Mouse (Mus musculus): Measurements from ENCODE around the gene Hnrnpab. TPM values are rescaled to one million over a fixed set of nuclear protein-coding genes. Genes with fewer than 3 reads are reported as not detected.
"Not testable (repeated sequence)": the region's sequence is repeated elsewhere in the genome, so short reads cannot be mapped to it uniquely, and the experiment has no call there.

Gene Hnrnpab
- polyA plus RNA-seq, 1 experiment from 2014 or later = 349 TPM

GRCm38 (mm10) chr11:51615601-51616000 is 9.0 kb upstream of the Hnrnpab start:
- Histone ChIP-seq H3K4me1 (replicated peaks; ENCODE audit: control insufficient read depth, insufficient read depth, low read length) (peaks cover 17% of the 10 kb centered on the region), H3K9me3 (ENCODE audit: control insufficient read depth, low read length) (no peaks in the 10 kb centered on the region), H3K27me3 (ENCODE audit: control insufficient read depth, insufficient read depth, low read depth, low read length) (no peaks in the 10 kb centered on the region), H3K9ac (ENCODE audit: low read length) (peak overlapping the region; percentile 82), H3K4me2 (ENCODE audit: low read depth, low read length) (peak overlapping the region; percentile 89), H3K4me3 (ENCODE audit: low read length) (peak overlapping the region; percentile 55), H3K27ac (ENCODE audit: low read length) (peak overlapping the region; percentile 99), H3K36me3 (ENCODE audit: control insufficient read depth, insufficient read depth, low read length) (no peaks in the 10 kb centered on the region)
- ATAC-seq (ENCODE audit: low read depth) = peak; percentile 75
- 2% methylated on average over 14 of the region's 14 CpGs for WGBS

DNA sequence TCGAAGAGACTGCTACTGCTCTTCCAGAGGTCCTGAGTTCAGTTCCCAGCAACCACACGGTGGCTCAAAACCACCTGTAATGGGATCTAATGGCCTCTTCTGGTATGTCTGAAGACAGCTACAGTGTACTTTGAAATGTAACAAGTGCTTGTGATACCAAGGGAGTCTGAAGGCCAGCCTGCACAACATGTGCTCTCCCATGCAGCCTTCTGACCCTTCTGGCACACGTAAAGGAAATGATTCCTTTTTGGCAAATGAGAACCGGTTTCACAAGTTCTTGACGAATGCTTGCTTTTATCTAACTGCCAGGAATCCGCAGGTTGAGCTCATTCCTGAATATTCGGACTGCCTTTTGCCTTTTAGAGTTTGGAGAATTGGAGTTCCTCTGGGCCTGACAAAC is 8.5 kb upstream of the Hnrnpab start:
- Histone ChIP-seq H3K36me3 (ENCODE audit: control insufficient read depth, insufficient read depth, low read length) (no peaks in the 10 kb centered on the region), H3K9me3 (ENCODE audit: control insufficient read depth, low read length) (no peaks in the 10 kb centered on the region), H3K27ac (ENCODE audit: low read length) (peak overlapping the region; percentile 99), H3K4me2 (ENCODE audit: low read depth, low read length) (peak overlapping the region; percentile 89), H3K4me3 (ENCODE audit: low read length) (peak overlapping the region; percentile 55), H3K27me3 (ENCODE audit: control insufficient read depth, insufficient read depth, low read depth, low read length) (no peaks in the 10 kb centered on the region), H3K9ac (ENCODE audit: low read length) (peak overlapping the region; percentile 82), H3K4me1 (replicated peaks; ENCODE audit: control insufficient read depth, insufficient read depth, low read length) (peaks cover 13% of the 10 kb centered on the region)
- WGBS = 18% methylated on average over 7 of the region's 7 CpGs
- ATAC-seq (ENCODE audit: low read depth) = peak; percentile 32; the same call in 1 of the 2 replicates

DNA sequence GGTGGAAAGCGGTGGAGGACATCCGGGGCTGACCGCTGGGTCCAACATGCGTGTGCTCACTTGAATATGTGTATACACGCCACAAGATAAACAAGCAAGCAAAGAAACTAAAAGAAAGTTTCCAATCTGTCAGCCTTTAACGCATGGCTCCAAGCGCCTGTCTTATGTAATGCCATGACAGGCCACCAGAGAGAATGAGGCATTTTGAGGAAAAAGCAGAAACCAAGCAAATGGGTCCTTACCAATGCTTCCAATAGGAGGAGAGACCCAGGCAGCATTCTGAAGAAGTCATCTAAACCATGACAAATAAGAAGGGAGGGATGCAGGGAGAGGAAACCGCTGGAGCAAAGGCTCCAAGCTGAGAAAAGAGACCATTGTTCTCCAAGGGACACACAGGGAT is 7.6 kb upstream of the Hnrnpab start:
- Histone ChIP-seq H3K4me3 (ENCODE audit: low read length) (no peak overlapping the region), H3K36me3 (ENCODE audit: control insufficient read depth, insufficient read depth, low read length) (no peaks in the 10 kb centered on the region), H3K9me3 (ENCODE audit: control insufficient read depth, low read length) (no peaks in the 10 kb centered on the region), H3K27me3 (ENCODE audit: control insufficient read depth, insufficient read depth, low read depth, low read length) (no peaks in the 10 kb centered on the region), H3K4me1 (replicated peaks; ENCODE audit: control insufficient read depth, insufficient read depth, low read length) (peaks cover 13% of the 10 kb centered on the region), H3K9ac (ENCODE audit: low read length) (no peak overlapping the region), H3K27ac (ENCODE audit: low read length) (peak overlapping the region; percentile 99), H3K4me2 (ENCODE audit: low read depth, low read length) (no peak overlapping the region)
- 69% methylated on average over 8 of the region's 8 CpGs for WGBS
- ATAC-seq (ENCODE audit: low read depth) = no peak

GRCm38 (mm10) chr11:51609940-51610339 is 3.3 kb upstream of the Hnrnpab start:
- WGBS = 83% methylated on average over 5 of the region's 5 CpGs
- not testable (repeated sequence) for H3K9ac ChIP-seq (ENCODE audit: low read length); H3K9me3 ChIP-seq (ENCODE audit: control insufficient read depth, low read length); H3K36me3 ChIP-seq (ENCODE audit: control insufficient read depth, insufficient read depth, low read length); H3K27me3 ChIP-seq (ENCODE audit: control insufficient read depth, insufficient read depth, low read depth, low read length); ATAC-seq (ENCODE audit: low read depth); H3K4me2 ChIP-seq (ENCODE audit: low read depth, low read length); H3K4me3 ChIP-seq (ENCODE audit: low read length); H3K27ac ChIP-seq (ENCODE audit: low read length)
- peaks cover 16% of the 10 kb centered on the region for H3K4me1 ChIP-seq (replicated peaks; ENCODE audit: control insufficient read depth, insufficient read depth, low read length)

DNA sequence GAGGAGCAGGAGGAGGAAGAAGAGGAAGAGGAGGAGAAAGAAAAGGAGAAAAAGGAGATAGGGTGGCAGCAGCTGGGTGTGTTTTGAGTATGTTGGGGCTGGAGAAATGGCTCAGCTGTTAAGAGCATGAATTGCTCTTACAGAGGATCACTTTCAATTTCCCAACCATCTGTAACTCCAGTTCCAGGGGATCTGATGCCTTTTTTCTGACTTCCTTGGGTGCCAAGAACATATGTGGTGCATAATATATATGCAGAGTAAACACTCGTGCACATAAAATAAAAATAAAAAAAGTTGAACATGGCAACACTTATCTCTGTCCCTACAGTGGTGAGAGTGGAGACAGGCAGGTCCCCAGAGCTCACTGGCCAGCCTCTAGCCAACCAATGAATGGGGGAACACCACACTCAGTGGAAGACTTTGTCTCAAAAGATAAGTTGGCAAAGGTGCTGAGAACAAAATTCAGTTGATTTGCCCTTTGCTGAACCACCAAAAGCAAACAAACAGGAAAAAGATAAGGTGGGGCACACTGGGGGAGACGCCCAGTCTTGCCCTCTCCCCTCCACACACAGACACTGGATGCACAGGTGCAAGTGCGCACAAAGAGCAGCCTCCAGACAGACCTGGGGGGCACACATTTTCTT is 2.7 kb upstream of the Hnrnpab start:
- Histone ChIP-seq H3K36me3 (ENCODE audit: control insufficient read depth, insufficient read depth, low read length) (peaks cover 9% of the 10 kb centered on the region), H3K27ac (ENCODE audit: low read length) (no peak overlapping the region), H3K9ac (ENCODE audit: low read length) (no peak overlapping the region), H3K4me3 (ENCODE audit: low read length) (no peak overlapping the region), H3K4me2 (ENCODE audit: low read depth, low read length) (no peak overlapping the region), H3K4me1 (replicated peaks; ENCODE audit: control insufficient read depth, insufficient read depth, low read length) (peaks cover 17% of the 10 kb centered on the region), H3K27me3 (ENCODE audit: control insufficient read depth, insufficient read depth, low read depth, low read length) (no peaks in the 10 kb centered on the region), H3K9me3 (ENCODE audit: control insufficient read depth, low read length) (no peaks in the 10 kb centered on the region)
- 59% methylated on average over 3 of the region's 3 CpGs for WGBS
- ATAC-seq (ENCODE audit: low read depth) = no peak

- H3K4me1 ChIP-seq (replicated peaks; ENCODE audit: control insufficient read depth, insufficient read depth, low read length) = peaks cover 24% of the 10 kb centered on the region
- H3K9ac ChIP-seq (ENCODE audit: low read length) = peak overlapping the region; percentile 93
- H3K27me3 ChIP-seq (ENCODE audit: control insufficient read depth, insufficient read depth, low read depth, low read length) = no peaks in the 10 kb centered on the region
- peak overlapping the region; percentile 77 for H3K4me2 ChIP-seq (ENCODE audit: low read depth, low read length)
- no peaks in the 10 kb centered on the region for H3K9me3 ChIP-seq (ENCODE audit: control insufficient read depth, low read length)
- H3K27ac ChIP-seq (ENCODE audit: low read length) = peak overlapping the region; percentile 90
- ATAC-seq (ENCODE audit: low read depth) = peak; percentile 51
- H3K36me3 ChIP-seq (ENCODE audit: control insufficient read depth, insufficient read depth, low read length) = peaks cover 30% of the 10 kb centered on the region
- H3K4me3 ChIP-seq (ENCODE audit: low read length) = peak overlapping the region; percentile 76
- WGBS = 4% methylated on average over 15 of the region's 15 CpGs
Measured at GRCm38 (mm10) chr11:51607096-51607738, 570 bp upstream of the Hnrnpab start.

GRCm38 (mm10) chr11:51605602-51606446 is 823 bp downstream of the Hnrnpab start:
- Histone ChIP-seq H3K4me1 (replicated peaks; ENCODE audit: control insufficient read depth, insufficient read depth, low read length) (peaks cover 24% of the 10 kb centered on the region), H3K36me3 (ENCODE audit: control insufficient read depth, insufficient read depth, low read length) (peaks cover 43% of the 10 kb centered on the region), H3K27me3 (ENCODE audit: control insufficient read depth, insufficient read depth, low read depth, low read length) (no peaks in the 10 kb centered on the region), H3K9me3 (ENCODE audit: control insufficient read depth, low read length) (no peaks in the 10 kb centered on the region), H3K4me3 (ENCODE audit: low read length) (peak overlapping the region; percentile 76), H3K27ac (ENCODE audit: low read length) (peak overlapping the region; percentile 97), H3K4me2 (ENCODE audit: low read depth, low read length) (peak overlapping the region; percentile 84), H3K9ac (ENCODE audit: low read length) (peak overlapping the region; percentile 90)
- ATAC-seq (ENCODE audit: low read depth) = peak; percentile 87
- WGBS = under 1% methylated on average over 64 of the region's 81 CpGs

DNA sequence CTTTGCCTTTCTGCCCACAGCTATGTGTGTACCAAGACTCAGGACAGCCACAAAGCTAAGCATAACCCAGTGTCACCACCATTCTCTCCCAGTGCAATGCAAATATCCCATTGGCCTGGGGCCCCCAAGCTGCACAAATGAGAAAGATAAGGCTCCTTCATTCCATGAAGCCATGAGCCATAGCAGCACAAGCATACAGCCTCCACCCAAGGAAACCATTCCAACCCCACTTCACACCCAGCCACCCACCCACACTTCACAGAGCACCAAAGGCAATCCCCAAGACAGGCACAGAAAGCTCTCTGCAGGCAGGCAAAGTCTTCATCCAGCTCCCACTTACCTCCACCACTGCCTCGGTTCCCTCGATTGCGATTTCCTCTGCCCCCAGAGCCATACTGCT is 4.4 kb downstream of the Hnrnpab start:
- peak overlapping the region; percentile 6; the same call in 1 of the 2 replicates for H3K9ac ChIP-seq (ENCODE audit: low read length)
- 81% methylated on average over 3 of the region's 3 CpGs for WGBS
- ATAC-seq (ENCODE audit: low read depth) = no peak

DNA sequence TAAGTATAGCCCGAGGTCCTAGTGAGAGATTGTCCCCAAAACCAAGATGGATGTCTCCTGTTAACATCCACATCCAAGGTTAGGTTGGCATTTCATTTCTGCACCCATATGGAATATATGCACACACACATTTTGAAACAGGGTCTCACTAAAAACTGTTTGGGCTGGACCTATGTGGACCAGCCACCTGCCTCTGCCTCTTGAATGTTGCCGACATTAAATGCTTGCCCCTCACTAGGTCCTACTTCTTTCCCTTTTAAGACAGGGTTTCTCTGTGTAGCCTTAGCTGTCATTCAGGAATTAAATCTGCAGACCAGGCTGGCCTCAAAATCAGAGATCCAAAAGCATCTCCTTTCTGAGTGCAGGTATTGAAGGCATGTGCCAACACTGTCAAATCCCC is 9.1 kb downstream of the Hnrnpab start:
- Histone ChIP-seq H3K4me3 (ENCODE audit: low read length) (no peak overlapping the region), H3K4me1 (replicated peaks; ENCODE audit: control insufficient read depth, insufficient read depth, low read length) (no peaks in the 10 kb centered on the region; the same call in 1 of the 2 replicates), H3K9ac (ENCODE audit: low read length) (no peak overlapping the region), H3K27me3 (ENCODE audit: control insufficient read depth, insufficient read depth, low read depth, low read length) (no peaks in the 10 kb centered on the region), H3K4me2 (ENCODE audit: low read depth, low read length) (no peak overlapping the region), H3K27ac (ENCODE audit: low read length) (no peak overlapping the region), H3K9me3 (ENCODE audit: control insufficient read depth, low read length) (no peaks in the 10 kb centered on the region), H3K36me3 (ENCODE audit: control insufficient read depth, insufficient read depth, low read length) (peaks cover 83% of the 10 kb centered on the region)
- ATAC-seq (ENCODE audit: low read depth) = no peak
- 68% methylated on average over 2 of the region's 2 CpGs for WGBS

More for the DNA sequence above, 4.4 kb downstream of the Hnrnpab start:
- Histone ChIP-seq H3K4me2 (ENCODE audit: low read depth, low read length) (no peak overlapping the region), H3K36me3 (ENCODE audit: control insufficient read depth, insufficient read depth, low read length) (peaks cover 73% of the 10 kb centered on the region), H3K27me3 (ENCODE audit: control insufficient read depth, insufficient read depth, low read depth, low read length) (no peaks in the 10 kb centered on the region), H3K9me3 (ENCODE audit: control insufficient read depth, low read length) (no peaks in the 10 kb centered on the region), H3K4me1 (replicated peaks; ENCODE audit: control insufficient read depth, insufficient read depth, low read length) (peaks cover 19% of the 10 kb centered on the region), H3K4me3 (ENCODE audit: low read length) (no peak overlapping the region), H3K27ac (ENCODE audit: low read length) (no peak overlapping the region)

All from lung, embryonic 16.5 days (tissue).